Mouse (Mus musculus): ENCODE measurements at regions not wholly inside any gene's neighbourhood (a gene's known extent, or its start where the extent isn't known, plus 50 kb on each side); places are given as distances from the start of the nearest gene placed in this dataset.

DNA sequence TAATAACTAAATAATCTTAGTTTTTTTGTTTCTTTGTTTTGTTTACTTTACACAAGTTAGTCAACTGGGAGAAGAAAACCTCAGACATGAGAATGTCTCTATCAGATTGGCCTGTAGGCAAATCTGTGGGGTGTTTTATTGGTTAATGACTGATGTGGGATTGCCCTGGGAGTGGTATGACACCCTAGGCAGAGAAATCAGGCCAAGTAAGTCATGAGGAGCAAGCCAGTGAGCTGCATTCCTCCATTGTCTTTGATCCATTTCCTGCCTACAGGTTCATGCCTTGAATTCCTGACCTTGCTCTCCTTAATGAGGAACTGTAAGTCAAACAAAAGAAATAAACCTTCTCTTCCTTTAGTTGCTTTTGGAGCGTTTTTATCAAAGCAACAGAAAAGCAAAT lies 111.5 kb downstream of the Cpeb2 start:
- no peak for TF ChIP-seq POLR2A (IDR thresholded peaks at IDR 0.05; ENCODE audit: insufficient read length, low read depth)
- TF ChIP-seq MYOD1 (IDR thresholded peaks at IDR 0.05; ENCODE audit: control insufficient read depth in 1 of 3, insufficient read length in 2 of 3, low read depth in 2 of 3): no peak
- no peak for TF ChIP-seq MAX (IDR thresholded peaks at IDR 0.05; ENCODE audit: low read depth)
- no peak for TF ChIP-seq USF1 (IDR thresholded peaks at IDR 0.05; ENCODE audit: low read depth)
- no peak for TF ChIP-seq POLR2AphosphoS2 (IDR thresholded peaks at IDR 0.05; ENCODE audit: insufficient read length, low read depth)
- TF ChIP-seq TCF12 (IDR thresholded peaks at IDR 0.05; ENCODE audit: insufficient read depth, poor library complexity, severe bottlenecking): no peak
- no peak for TF ChIP-seq MYOG (IDR thresholded peaks at IDR 0.05; ENCODE audit: control insufficient read depth in 1 of 3, insufficient read depth in 1 of 3, insufficient read length in 2 of 3, low read depth in 2 of 3)
- TF ChIP-seq REST (IDR thresholded peaks at IDR 0.05; ENCODE audit: insufficient read depth, insufficient read length): no peak
- no peak for TF ChIP-seq CEBPB (IDR thresholded peaks at IDR 0.05; ENCODE audit: insufficient read depth, poor library complexity, severe bottlenecking)
- no peak for TF ChIP-seq SRF (IDR thresholded peaks at IDR 0.05; ENCODE audit: control insufficient read depth, insufficient read length, low read depth)
